Mouse (Mus musculus): Measurements from ENCODE around the gene Lrch1. TPM values are rescaled to one million over a fixed set of nuclear protein-coding genes. Genes with fewer than 3 reads are reported as not detected.

Lrch1 gene
- polyA plus RNA-seq, 1 experiment from 2014 or later, result 4.3 TPM

GRCm38 (mm10) chr14:74933960-74934710, 13.5 kb downstream of the Lrch1 start:
- Histone ChIP-seq H3K27me3 (no peaks in the 10 kb centered on the region), H3K36me3 (no peaks in the 10 kb centered on the region), H3K4me2 (no peak overlapping the region), H3K9ac (no peak overlapping the region), H3K9me3 (replicated peaks) (no peaks in the 10 kb centered on the region), H3K4me3 (replicated peaks) (no peak overlapping the region), H3K4me1 (replicated peaks) (peaks cover 52% of the 10 kb centered on the region), H3K27ac (no peak overlapping the region)
- ATAC-seq (ENCODE audit: low read depth) (no peak), DNase-seq (no peak)
- WGBS (ENCODE audit: insufficient replicate concordance), result 76% methylated on average over 14 of the region's 14 CpGs

GRCm38 (mm10) chr14:74929739-74930138, 17.9 kb downstream of the Lrch1 start:
- no peak overlapping the region for H3K4me3 ChIP-seq (replicated peaks)
- peaks cover 37% of the 10 kb centered on the region for H3K4me1 ChIP-seq (replicated peaks)
- peak overlapping the region; percentile 10; the same call in 1 of the 2 replicates for H3K9ac ChIP-seq
- DNase-seq, result no peak
- H3K36me3 ChIP-seq, result no peaks in the 10 kb centered on the region
- no peaks in the 10 kb centered on the region for H3K27me3 ChIP-seq
- H3K9me3 ChIP-seq (replicated peaks), result no peaks in the 10 kb centered on the region
- 34% methylated on average over 2 of the region's 2 CpGs for WGBS (ENCODE audit: insufficient replicate concordance)
- H3K4me2 ChIP-seq, result peak overlapping the region; percentile 13
- H3K27ac ChIP-seq, result peak overlapping the region; percentile 11; the same call in 1 of the 2 replicates
- ATAC-seq (ENCODE audit: low read depth), result peak; percentile 78

- Histone ChIP-seq H3K4me2 (0 out of 2 replicates have a peak overlapping the region, but pooled peaks have one; percentile 13), H3K27ac (peak overlapping the region; percentile 11; the same call in 1 of the 2 replicates), H3K36me3 (no peaks in the 10 kb centered on the region), H3K4me1 (replicated peaks) (peaks cover 35% of the 10 kb centered on the region), H3K27me3 (no peaks in the 10 kb centered on the region), H3K9ac (no peak overlapping the region), H3K9me3 (replicated peaks) (no peaks in the 10 kb centered on the region), H3K4me3 (replicated peaks) (no peak overlapping the region)
- ATAC-seq (ENCODE audit: low read depth), result no peak
- no peak for DNase-seq
- WGBS (ENCODE audit: insufficient replicate concordance), result 66% methylated on average over 8 of the region's 8 CpGs
These were observed 18.8 kb downstream of the Lrch1 start for GRCm38 (mm10) chr14:74928809-74929432.

- H3K27ac ChIP-seq, result no peak overlapping the region
- DNase-seq, result no peak
- H3K27me3 ChIP-seq, result no peaks in the 10 kb centered on the region
- H3K9ac ChIP-seq, result no peak overlapping the region
- ATAC-seq (ENCODE audit: low read depth), result no peak
- H3K4me3 ChIP-seq (replicated peaks), result no peak overlapping the region
- peaks cover 46% of the 10 kb centered on the region for H3K4me1 ChIP-seq (replicated peaks)
- no peak overlapping the region for H3K4me2 ChIP-seq
- H3K36me3 ChIP-seq, result no peaks in the 10 kb centered on the region
- WGBS (ENCODE audit: insufficient replicate concordance), result 64% methylated on average over 11 of the region's 11 CpGs
- no peaks in the 10 kb centered on the region for H3K9me3 ChIP-seq (replicated peaks)
These were observed 20.6 kb downstream of the Lrch1 start for GRCm38 (mm10) chr14:74926899-74927571.

GRCm38 (mm10) chr14:74925951-74926517, 21.6 kb downstream of the Lrch1 start:
- H3K27me3 ChIP-seq, result no peaks in the 10 kb centered on the region
- WGBS (ENCODE audit: insufficient replicate concordance), result 82% methylated on average over 9 of the region's 9 CpGs
- DNase-seq (no peak), ATAC-seq (ENCODE audit: low read depth) (no peak)
- H3K27ac ChIP-seq, result no peak overlapping the region
- H3K4me2 ChIP-seq, result no peak overlapping the region
- no peak overlapping the region for H3K9ac ChIP-seq
- no peaks in the 10 kb centered on the region for H3K9me3 ChIP-seq (replicated peaks)
- H3K4me1 ChIP-seq (replicated peaks), result peaks cover 54% of the 10 kb centered on the region
- no peaks in the 10 kb centered on the region for H3K36me3 ChIP-seq
- H3K4me3 ChIP-seq (replicated peaks), result no peak overlapping the region

- H3K27ac ChIP-seq, result no peak overlapping the region
- H3K9ac ChIP-seq, result no peak overlapping the region
- ATAC-seq (ENCODE audit: low read depth) (0 out of 2 replicates have a peak, but pooled peaks have one; percentile 13), DNase-seq (no peak)
- WGBS (ENCODE audit: insufficient replicate concordance), result 71% methylated on average over 3 of the region's 3 CpGs
- H3K36me3 ChIP-seq, result no peaks in the 10 kb centered on the region
- H3K9me3 ChIP-seq (replicated peaks), result no peaks in the 10 kb centered on the region
- no peak overlapping the region for H3K4me3 ChIP-seq (replicated peaks)
- no peak overlapping the region for H3K4me2 ChIP-seq
- H3K4me1 ChIP-seq (replicated peaks), result peaks cover 42% of the 10 kb centered on the region
- H3K27me3 ChIP-seq, result no peaks in the 10 kb centered on the region
These were observed 23.2 kb downstream of the Lrch1 start for GRCm38 (mm10) chr14:74924521-74924920.

GRCm38 (mm10) chr14:74924031-74924430, 23.6 kb downstream of the Lrch1 start:
- Histone ChIP-seq H3K4me2 (no peak overlapping the region), H3K4me1 (replicated peaks) (peaks cover 41% of the 10 kb centered on the region), H3K27ac (no peak overlapping the region), H3K27me3 (no peaks in the 10 kb centered on the region), H3K4me3 (replicated peaks) (no peak overlapping the region), H3K9me3 (replicated peaks) (no peaks in the 10 kb centered on the region), H3K36me3 (no peaks in the 10 kb centered on the region), H3K9ac (no peak overlapping the region)
- no peak for ATAC-seq (ENCODE audit: low read depth)
- 61% methylated on average over 2 of the region's 2 CpGs for WGBS (ENCODE audit: insufficient replicate concordance)
- no peak for DNase-seq

GRCm38 (mm10) chr14:74922039-74922736, 25.5 kb downstream of the Lrch1 start:
- no peak overlapping the region for H3K4me2 ChIP-seq
- WGBS (ENCODE audit: insufficient replicate concordance), result 30% methylated on average over 12 of the region's 12 CpGs
- no peaks in the 10 kb centered on the region for H3K9me3 ChIP-seq (replicated peaks)
- H3K4me1 ChIP-seq (replicated peaks), result peaks cover 32% of the 10 kb centered on the region
- ATAC-seq (ENCODE audit: low read depth) (peak; percentile 47), DNase-seq (no peak)
- no peak overlapping the region for H3K9ac ChIP-seq
- no peak overlapping the region for H3K4me3 ChIP-seq (replicated peaks)
- H3K27me3 ChIP-seq, result no peaks in the 10 kb centered on the region
- H3K36me3 ChIP-seq, result no peaks in the 10 kb centered on the region
- no peak overlapping the region for H3K27ac ChIP-seq

- Histone ChIP-seq H3K4me2 (no peak overlapping the region), H3K27ac (no peak overlapping the region), H3K9ac (no peak overlapping the region), H3K4me3 (replicated peaks) (no peak overlapping the region), H3K4me1 (replicated peaks) (peaks cover 35% of the 10 kb centered on the region), H3K9me3 (replicated peaks) (no peaks in the 10 kb centered on the region), H3K36me3 (no peaks in the 10 kb centered on the region), H3K27me3 (no peaks in the 10 kb centered on the region)
- no peak for ATAC-seq (ENCODE audit: low read depth)
- no peak for DNase-seq
- 70% methylated on average over 9 of the region's 9 CpGs for WGBS (ENCODE audit: insufficient replicate concordance)
These were observed 26.2 kb downstream of the Lrch1 start for GRCm38 (mm10) chr14:74921471-74921870.

- ATAC-seq (ENCODE audit: low read depth) (no peak), DNase-seq (no peak)
- H3K4me3 ChIP-seq (replicated peaks), result no peak overlapping the region
- peaks cover 37% of the 10 kb centered on the region for H3K4me1 ChIP-seq (replicated peaks)
- 72% methylated on average over 7 of the region's 7 CpGs for WGBS (ENCODE audit: insufficient replicate concordance)
- no peak overlapping the region for H3K27ac ChIP-seq
- H3K9me3 ChIP-seq (replicated peaks), result no peaks in the 10 kb centered on the region
- H3K27me3 ChIP-seq, result no peaks in the 10 kb centered on the region
- no peak overlapping the region for H3K9ac ChIP-seq
- H3K4me2 ChIP-seq, result no peak overlapping the region
- H3K36me3 ChIP-seq, result no peaks in the 10 kb centered on the region
These were observed 28.5 kb downstream of the Lrch1 start for GRCm38 (mm10) chr14:74919132-74919531.

Data from liver, embryonic 13.5 days (tissue).